Comparison of ENCODE assay signal across 9 mouse cellular contexts in the genomic region with DNA sequence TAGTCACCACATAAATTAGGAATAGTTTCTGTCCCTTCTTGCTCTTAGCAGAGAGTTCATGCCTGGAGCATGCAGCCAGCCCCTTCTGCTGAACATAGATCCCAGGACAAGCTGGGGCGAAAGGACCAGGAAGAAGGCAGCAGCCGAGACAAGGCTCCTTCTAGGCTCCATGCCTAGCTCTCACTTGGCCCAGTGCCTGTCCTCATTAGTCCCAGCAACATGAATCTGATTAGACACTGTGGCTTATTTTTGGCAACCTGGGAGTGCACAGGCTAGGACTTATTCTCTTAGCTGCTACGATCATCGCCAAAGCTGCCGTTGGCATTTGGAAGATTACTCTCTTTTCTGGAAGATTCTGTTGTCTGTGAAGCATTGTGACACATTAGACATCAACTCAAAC.
DNase-seq lines count a peak whose midpoint lies in the region; ATAC-seq lines count a peak whose summit lies in the region.
"Had no signal": no experiment of that assay in that cellular context is flagged by ENCODE, and none has a peak within 500 bp of the region (broad histone marks: within the 10 kb centered on the region; RNA-seq: fewer than 3 reads in every experiment).

No protein-coding gene starts in this region.

- H3K9ac ChIP-seq in heart, embryonic 13.5 days = no peak overlapping the region
- no peak overlapping the region for H3K9ac ChIP-seq in heart, embryonic 12.5 days
- H3K9ac ChIP-seq: embryonic facial prominence, embryonic 12.5 days had no signal

- no peaks in the 10 kb centered on the region for H3K36me3 ChIP-seq in heart, embryonic 13.5 days
- H3K36me3 ChIP-seq in heart, embryonic 12.5 days = no peaks in the 10 kb centered on the region
- H3K36me3 ChIP-seq: embryonic facial prominence, embryonic 12.5 days had no signal

- H3K9me3 ChIP-seq in heart, embryonic 13.5 days = no peaks in the 10 kb centered on the region
- no peaks in the 10 kb centered on the region for H3K9me3 ChIP-seq in heart, embryonic 12.5 days (replicated peaks)
- H3K9me3 ChIP-seq: embryonic facial prominence, embryonic 12.5 days had no signal

- DNase-seq in cerebellum, adult 11-12 months = peak; percentile 34
- DNase-seq in gonadal fat pad, adult 2 months (ENCODE audit: low read depth) = peak; percentile 82
- DNase-seq in layer of hippocampus, postnatal 25 days (ENCODE audit: extremely low spot score in 1 of 2, low spot score in 1 of 2) = peak; percentile 21 to 68
- DNase-seq in right cerebral cortex, adult 2 months (ENCODE audit: low spot score in 2 of 2) = peak; percentile 67 to 83
- no peak for DNase-seq in adrenal gland, adult (ENCODE audit: inconsistent age in 2 of 2, low spot score in 1 of 2)

- H3K27ac ChIP-seq in heart, embryonic 13.5 days (replicated peaks) = 0 out of 2 replicates have a peak overlapping the region, but pooled peaks have one; percentile 28
- no peak overlapping the region for H3K27ac ChIP-seq in heart, embryonic 12.5 days (ENCODE audit: poor library complexity, severe bottlenecking)
- H3K27ac ChIP-seq: embryonic facial prominence, embryonic 12.5 days had no signal

- peaks cover 14% of the 10 kb centered on the region for H3K4me1 ChIP-seq in heart, embryonic 13.5 days
- peaks cover 5% of the 10 kb centered on the region; the same call in 1 of the 2 replicates for H3K4me1 ChIP-seq in heart, embryonic 12.5 days (replicated peaks)
- H3K4me1 ChIP-seq: embryonic facial prominence, embryonic 12.5 days had no signal

- H3K27me3 ChIP-seq in heart, embryonic 13.5 days (replicated peaks) = no peaks in the 10 kb centered on the region
- no peaks in the 10 kb centered on the region for H3K27me3 ChIP-seq in heart, embryonic 12.5 days (replicated peaks)
- H3K27me3 ChIP-seq: embryonic facial prominence, embryonic 12.5 days had no signal

- no peak overlapping the region for H3K4me2 ChIP-seq in heart, embryonic 13.5 days
- H3K4me2 ChIP-seq in heart, embryonic 12.5 days = no peak overlapping the region
- H3K4me2 ChIP-seq: embryonic facial prominence, embryonic 12.5 days had no signal

- ATAC-seq in heart, embryonic 13.5 days (ENCODE audit: extremely low read depth, insufficient number of reproducible peaks, low FRiP score, low TSS enrichment) = no peak
- ATAC-seq in heart, embryonic 12.5 days (ENCODE audit: insufficient number of reproducible peaks, low FRiP score) = no peak
- no peak for ATAC-seq in monocyte, adult 5-6 weeks (replicated peaks; ENCODE audit: insufficient number of reproducible peaks, low FRiP score, low TSS enrichment, poor library complexity, severe bottlenecking)

- H3K4me3 ChIP-seq in heart, embryonic 13.5 days = no peak overlapping the region
- no peak overlapping the region for H3K4me3 ChIP-seq in heart, embryonic 12.5 days
- H3K4me3 ChIP-seq: embryonic facial prominence, embryonic 12.5 days had no signal

- 39% methylated on average over 5 of the region's 5 CpGs for WGBS in heart, embryonic 13.5 days
- WGBS in heart, embryonic 12.5 days = 47% methylated on average over 5 of the region's 5 CpGs

Comparison
In these comparisons a context has a peak if more than half of its experiments do, and no peak if none do; other contexts are left out.
1. DNase-seq: peak in cerebellum, adult 11-12 months (single experiment), gonadal fat pad, adult 2 months (single experiment), layer of hippocampus, postnatal 25 days (2 of 2) and right cerebral cortex, adult 2 months (2 of 2); none in adrenal gland, adult (0 of 2).